Mouse (Mus musculus): ENCODE data around the gene Bicdl1. TPM values are rescaled to one million over a fixed set of nuclear protein-coding genes. Genes with fewer than 3 reads are reported as not detected.
"Not testable (repeated sequence)": the region's sequence is repeated elsewhere in the genome, so short reads cannot be mapped to it uniquely, and the experiment has no call there.

Gene Bicdl1
- total RNA-seq (2014; fragmentation: Nextera tagmentation) (1.4 and 1.5 TPM in 2 replicates), total RNA-seq (2017) (1.3 TPM in 1 of 2 replicates, not detected in the other)

GRCm38 (mm10) chr5:115731001-115731731 lies at the start of gene Bicdl1:
TSS of gene Bicdl1 (minus strand) at chr5:115731621.
- peak; percentile 74 for ATAC-seq (replicated peaks; ENCODE audit: low FRiP score, low TSS enrichment, poor library complexity, severe bottlenecking)

GRCm38 (mm10) chr5:115776911-115777310 lies 45.5 kb upstream of the Bicdl1 start:
- no peak for ATAC-seq (replicated peaks; ENCODE audit: low FRiP score, low TSS enrichment, poor library complexity, severe bottlenecking)

GRCm38 (mm10) chr5:115775350-115775749 lies 43.9 kb upstream of the Bicdl1 start:
- no peak for ATAC-seq (replicated peaks; ENCODE audit: low FRiP score, low TSS enrichment, poor library complexity, severe bottlenecking)

GRCm38 (mm10) chr5:115770048-115770447 lies 38.6 kb upstream of the Bicdl1 start:
- ATAC-seq (replicated peaks; ENCODE audit: low FRiP score, low TSS enrichment, poor library complexity, severe bottlenecking) = no peak

- ATAC-seq (replicated peaks; ENCODE audit: low FRiP score, low TSS enrichment, poor library complexity, severe bottlenecking) = no peak
Observed at GRCm38 (mm10) chr5:115769116-115769515, 37.7 kb upstream of the Bicdl1 start.

- ATAC-seq (replicated peaks; ENCODE audit: low FRiP score, low TSS enrichment, poor library complexity, severe bottlenecking) = no peak
Observed at GRCm38 (mm10) chr5:115766821-115767220, 35.4 kb upstream of the Bicdl1 start.

GRCm38 (mm10) chr5:115763981-115764380 lies 32.6 kb upstream of the Bicdl1 start:
- no peak for ATAC-seq (replicated peaks; ENCODE audit: low FRiP score, low TSS enrichment, poor library complexity, severe bottlenecking)

GRCm38 (mm10) chr5:115760903-115761302 lies 29.5 kb upstream of the Bicdl1 start:
- ATAC-seq (replicated peaks; ENCODE audit: low FRiP score, low TSS enrichment, poor library complexity, severe bottlenecking) = no peak

GRCm38 (mm10) chr5:115758431-115759180 lies 27.2 kb upstream of the Bicdl1 start:
- ATAC-seq (replicated peaks; ENCODE audit: low FRiP score, low TSS enrichment, poor library complexity, severe bottlenecking) = no peak

GRCm38 (mm10) chr5:115757516-115757915 lies 26.1 kb upstream of the Bicdl1 start:
- no peak for ATAC-seq (replicated peaks; ENCODE audit: low FRiP score, low TSS enrichment, poor library complexity, severe bottlenecking)

GRCm38 (mm10) chr5:115755501-115755900 lies 24.1 kb upstream of the Bicdl1 start:
- ATAC-seq (replicated peaks; ENCODE audit: low FRiP score, low TSS enrichment, poor library complexity, severe bottlenecking) = no peak

GRCm38 (mm10) chr5:115754831-115755230 lies 23.4 kb upstream of the Bicdl1 start:
- ATAC-seq (replicated peaks; ENCODE audit: low FRiP score, low TSS enrichment, poor library complexity, severe bottlenecking) = no peak

GRCm38 (mm10) chr5:115752883-115753282 lies 21.5 kb upstream of the Bicdl1 start:
- ATAC-seq (replicated peaks; ENCODE audit: low FRiP score, low TSS enrichment, poor library complexity, severe bottlenecking) = no peak

- not testable (repeated sequence) for ATAC-seq (replicated peaks; ENCODE audit: low FRiP score, low TSS enrichment, poor library complexity, severe bottlenecking)
Observed at GRCm38 (mm10) chr5:115751916-115752315, 20.5 kb upstream of the Bicdl1 start.

- no peak for ATAC-seq (replicated peaks; ENCODE audit: low FRiP score, low TSS enrichment, poor library complexity, severe bottlenecking)
Observed at GRCm38 (mm10) chr5:115748316-115748715, 16.9 kb upstream of the Bicdl1 start.

GRCm38 (mm10) chr5:115745319-115745718 lies 13.9 kb upstream of the Bicdl1 start:
- ATAC-seq (replicated peaks; ENCODE audit: low FRiP score, low TSS enrichment, poor library complexity, severe bottlenecking) = no peak

- ATAC-seq (replicated peaks; ENCODE audit: low FRiP score, low TSS enrichment, poor library complexity, severe bottlenecking) = no peak
Observed at GRCm38 (mm10) chr5:115738032-115738431, 6.6 kb upstream of the Bicdl1 start.

- ATAC-seq (replicated peaks; ENCODE audit: low FRiP score, low TSS enrichment, poor library complexity, severe bottlenecking) = no peak
Observed at GRCm38 (mm10) chr5:115734570-115734969, 3.1 kb upstream of the Bicdl1 start.

- peak; percentile 32 for ATAC-seq (replicated peaks; ENCODE audit: low FRiP score, low TSS enrichment, poor library complexity, severe bottlenecking)
Observed at GRCm38 (mm10) chr5:115732849-115733216, 1.4 kb upstream of the Bicdl1 start.

- ATAC-seq (replicated peaks; ENCODE audit: low FRiP score, low TSS enrichment, poor library complexity, severe bottlenecking) = peak; percentile 90
Observed at GRCm38 (mm10) chr5:115732176-115732848, 891 bp upstream of the Bicdl1 start.

Data from megakaryocyte-erythroid progenitor cell, adult 5-6 weeks (primary cell).